Mouse (Mus musculus): Measurements from ENCODE around the gene Tcp10c.
"Not testable (repeated sequence)": the region's sequence is repeated elsewhere in the genome, so short reads cannot be mapped to it uniquely, and the experiment has no call there.

- not testable (repeated sequence) for TF ChIP-seq CTCF, POLR2A (IDR thresholded peaks at IDR 0.05; ENCODE audit: extremely low read depth, insufficient read depth, low read length)
These were observed 26.9 kb downstream of the Tcp10c start for GRCm38 (mm10) chr17:13381286-13381685.
